10 mouse cellular contexts compared by ENCODE assay signal in the genomic region with DNA sequence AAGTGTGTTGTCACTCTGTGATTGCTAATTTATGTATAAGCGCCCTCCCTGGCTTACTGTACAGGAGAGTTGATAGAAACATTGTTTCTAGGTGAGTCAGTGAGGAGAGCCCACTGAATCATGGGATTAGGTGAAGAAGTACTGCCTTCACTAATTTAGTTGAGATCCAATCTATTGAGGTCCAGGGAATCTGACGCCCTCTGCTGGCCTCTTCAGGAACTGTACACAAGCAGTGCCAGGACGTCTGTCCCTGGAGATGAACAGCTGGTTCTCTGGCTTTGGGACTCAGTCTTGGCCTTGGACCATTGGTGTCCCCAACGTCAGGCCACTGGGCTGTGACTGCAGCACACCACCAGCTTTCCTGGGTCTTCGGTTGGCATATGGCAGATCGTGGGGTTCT. TPM values are rescaled to one million over a fixed set of nuclear protein-coding genes. Genes with fewer than 3 reads are reported as not detected.
DNase-seq lines count a peak whose midpoint lies in the region; ATAC-seq and TF ChIP-seq lines count a peak whose summit lies in the region.
"Had no signal": no experiment of that assay in that cellular context is flagged by ENCODE, and none has a peak within 500 bp of the region (broad histone marks: within the 10 kb centered on the region; RNA-seq: fewer than 3 reads in every experiment).

No protein-coding gene starts in this region.

- H3K4me2 ChIP-seq in stomach, postnatal 0 days (replicated peaks; ENCODE audit: low read depth): no peak overlapping the region
- H3K4me2 ChIP-seq: embryonic facial prominence, embryonic 13.5 days had no signal

- DNase-seq in cerebellum, adult 2 months: no peak
- DNase-seq in cerebellum, adult 8-10 months: no peak
- peak; percentile 27 for DNase-seq in ovary, postnatal 14 days (ENCODE audit: low spot score)
- DNase-seq in ovary, adult 18-20 months (ENCODE audit: low spot score): no peak
- no peak for DNase-seq in stomach, postnatal 0 days (ENCODE audit: low spot score)
- DNase-seq in left cerebral cortex, adult 9 months (ENCODE audit: low spot score in 2 of 2): no peak
- no peak for DNase-seq in cerebellum, adult 9-11 months

- H3K9me3 ChIP-seq in stomach, postnatal 0 days (ENCODE audit: control insufficient read depth, low read length): no peaks in the 10 kb centered on the region
- H3K9me3 ChIP-seq: embryonic facial prominence, embryonic 13.5 days had no signal

- peak; percentile 16; the same call in 1 of the 2 replicates for TF ChIP-seq CTCF in cerebellum, adult 2 months (IDR thresholded peaks at IDR 0.05; ENCODE audit: borderline replicate concordance, insufficient read depth, low read depth, low read length)
- 0 out of 2 replicates have a peak, but pooled peaks have one; percentile 3 for TF ChIP-seq CTCF in cortical plate, adult 2 months (IDR thresholded peaks at IDR 0.05; ENCODE audit: extremely low read depth, insufficient read depth, low read length)
- TF ChIP-seq CTCF in stomach, postnatal 0 days (IDR thresholded peaks at IDR 0.05; ENCODE audit: low read depth): peak; percentile 61

- no peaks in the 10 kb centered on the region for H3K36me3 ChIP-seq in stomach, postnatal 0 days (ENCODE audit: control insufficient read depth, insufficient read depth, low read length)
- H3K36me3 ChIP-seq: embryonic facial prominence, embryonic 13.5 days had no signal

- no peaks in the 10 kb centered on the region for H3K27me3 ChIP-seq in cerebellum, adult 2 months (ENCODE audit: control insufficient read depth, insufficient read depth, low read length)
- no peaks in the 10 kb centered on the region for H3K27me3 ChIP-seq in stomach, postnatal 0 days (ENCODE audit: control insufficient read depth, insufficient read depth, low read length)
- H3K27me3 ChIP-seq: embryonic facial prominence, embryonic 13.5 days had no signal

- H3K4me3 ChIP-seq in cerebellum, adult 2 months (replicated peaks; ENCODE audit: insufficient read depth, low read depth, low read length): no peak overlapping the region
- no peak overlapping the region for H3K4me3 ChIP-seq in cortical plate, adult 2 months (ENCODE audit: insufficient read depth, low read length)
- H3K4me3 ChIP-seq in stomach, postnatal 0 days (ENCODE audit: low read depth, low read length): no peak overlapping the region
- H3K4me3 ChIP-seq: embryonic facial prominence, embryonic 13.5 days had no signal

- WGBS in cerebellum, adult 2 months: 52% methylated on average over 6 of the region's 6 CpGs
- WGBS in stomach, postnatal 0 days: 61% methylated on average over 6 of the region's 6 CpGs

- H3K9ac ChIP-seq in stomach, postnatal 0 days (ENCODE audit: low read length): no peak overlapping the region
- H3K9ac ChIP-seq: embryonic facial prominence, embryonic 13.5 days had no signal

- TF ChIP-seq EP300 in stomach, postnatal 0 days (optimal IDR thresholded peaks at IDR 0.05): no peak

- H3K27ac ChIP-seq in cerebellum, adult 2 months (ENCODE audit: insufficient read depth, low read length): no peak overlapping the region
- no peak overlapping the region for H3K27ac ChIP-seq in cortical plate, adult 2 months (ENCODE audit: insufficient read depth, low read length)
- no peak overlapping the region for H3K27ac ChIP-seq in stomach, postnatal 0 days (replicated peaks)
- H3K27ac ChIP-seq: embryonic facial prominence, embryonic 13.5 days; macrophage had no signal

- no peak for ATAC-seq in stomach, postnatal 0 days (ENCODE audit: low FRiP score, low TSS enrichment)

- no peaks in the 10 kb centered on the region for H3K4me1 ChIP-seq in cerebellum, adult 2 months (ENCODE audit: control insufficient read depth, insufficient read depth, low read length)
- peaks cover 2% of the 10 kb centered on the region; the same call in 1 of the 2 replicates for H3K4me1 ChIP-seq in cortical plate, adult 2 months (ENCODE audit: control insufficient read depth, insufficient read depth, low read length)
- no peaks in the 10 kb centered on the region for H3K4me1 ChIP-seq in stomach, postnatal 0 days (replicated peaks; ENCODE audit: control insufficient read depth, insufficient read depth)

- no peak for TF ChIP-seq POLR2A in cerebellum, adult 2 months (IDR thresholded peaks at IDR 0.05; ENCODE audit: borderline replicate concordance, insufficient read depth, low read length)
- no peak for TF ChIP-seq POLR2A in cortical plate, adult 2 months (IDR thresholded peaks at IDR 0.05; ENCODE audit: extremely low read depth, insufficient read depth, low read length)

RNA-seq across cellular contexts. Expression of a gene that starts 2.7 kb away (rescaled TPM):
- 12.5 and 13.5 TPM in 2 replicates for polyA plus RNA-seq in cerebellum, adult 2 months (2012; rRNA removed)
- 16.0 and 18.0 TPM in 2 replicates for polyA plus RNA-seq in cortical plate, adult 2 months (2012; rRNA removed)
- 8.2 and 9.3 TPM in 2 replicates for polyA plus RNA-seq in stomach, postnatal 0 days (2015; fragmentation: Nextera tagmentation; extraction: Ambion mirVana)

Comparison
In these comparisons a context has a peak if more than half of its experiments do, and no peak if none do; other contexts are left out.
1. CTCF ChIP-seq: peak in every context shown above with its lines; median percentile 61 in stomach, postnatal 0 days; 16 in cerebellum, adult 2 months; 3 in cortical plate, adult 2 months.